Mouse (Mus musculus) liver, embryonic 16.5 days (tissue): ENCODE measurements at regions not wholly inside any gene's neighbourhood (a gene's known extent, or its start where the extent isn't known, plus 50 kb on each side); places are given as distances from the start of the nearest gene placed in this dataset.

Source experiments
- ATAC-seq: fragments of 200-750 bp; cut with Nextera tagmentation; 2 replicates; pipeline ENCODE4 v1.8.0; 2017; ENCODE audit warnings: low read depth, mild to moderate bottlenecking, moderate number of reproducible peaks, moderate library complexity
- H3K27ac ChIP-seq: fragments of 300-500 bp; sonication (generic); 2 replicates; pipeline ENCODE4 v1.5.1; 2014; ENCODE audit warnings: mild to moderate bottlenecking, low read length
- H3K27me3 ChIP-seq: fragments of 300-500 bp; sonication (generic); 2 replicates; pipeline ENCODE4 v1.6.1; 2014; ENCODE audit warnings: low read depth, low read length, mixed read lengths; ENCODE audit not compliant: control insufficient read depth, insufficient read depth
- H3K36me3 ChIP-seq: fragments of 300-500 bp; sonication (generic); 2 replicates; pipeline ENCODE4 v1.6.1; 2014; ENCODE audit warnings: mild to moderate bottlenecking; ENCODE audit not compliant: control insufficient read depth, insufficient read depth
- H3K4me1 ChIP-seq: fragments of 300-500 bp; sonication (generic); 2 replicates; pipeline ENCODE4 v1.6.1; 2014; ENCODE audit warnings: low read depth, low read length, mixed read lengths; ENCODE audit not compliant: control insufficient read depth
- H3K4me2 ChIP-seq: fragments of 300-500 bp; sonication (generic); 2 replicates; pipeline ENCODE4 v1.6.1; 2014; ENCODE audit warnings: low read depth, low read length, mixed read lengths
- H3K4me3 ChIP-seq: fragments of 300-500 bp; sonication (generic); 2 replicates; pipeline ENCODE4 v1.5.1; 2014; ENCODE audit warnings: low read depth, mild to moderate bottlenecking, low read length
- H3K9ac ChIP-seq: fragments of 300-500 bp; sonication (generic); 2 replicates; pipeline ENCODE4 v1.6.1; 2014; ENCODE audit warnings: low read depth, low read length
- H3K9me3 ChIP-seq: fragments of 300-500 bp; sonication (generic); replicated peaks from 2 replicates; pipeline ENCODE4 v1.6.1; 2016; ENCODE audit warnings: low read length; ENCODE audit not compliant: control insufficient read depth
- WGBS: fragments of 180-500 bp; shearing (Covaris S2); extraction: QIAGEN DNeasy Blood & Tissue Kit; methylation state at CpG from one replicate; pipeline ENCODE4 v1.1.7; 2014; ENCODE audit not compliant: insufficient replicate concordance; 5-methylcytosine and 5-hydroxymethylcytosine counted together

DNA sequence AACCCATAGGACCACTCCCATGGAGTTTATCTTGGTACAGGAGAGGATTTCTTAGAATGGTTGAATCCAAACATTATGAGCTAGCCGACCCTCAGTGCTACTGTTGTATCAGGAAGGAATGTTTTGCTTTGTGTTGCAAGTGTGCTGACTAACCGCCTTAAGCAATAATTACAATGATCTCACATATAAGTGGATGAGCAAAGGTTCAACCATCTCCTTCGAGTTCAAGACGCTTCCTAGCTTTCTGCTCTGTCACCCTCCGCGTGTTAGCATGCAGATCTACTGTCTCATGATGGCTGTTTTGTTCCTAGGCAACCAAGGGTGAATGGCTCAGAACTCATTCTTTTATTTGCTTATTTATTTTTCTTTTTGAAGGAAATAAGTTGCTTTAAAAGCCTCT lies 84.7 kb downstream of the Klf5 start:
- no peaks in the 10 kb centered on the region for H3K27me3 ChIP-seq
- H3K27ac ChIP-seq: no peak overlapping the region
- ATAC-seq: no peak
- no peak overlapping the region for H3K9ac ChIP-seq
- H3K4me3 ChIP-seq: no peak overlapping the region
- H3K4me2 ChIP-seq: no peak overlapping the region
- no peaks in the 10 kb centered on the region for H3K4me1 ChIP-seq
- no peaks in the 10 kb centered on the region for H3K36me3 ChIP-seq
- WGBS: 70% methylated on average over 6 of the region's 6 CpGs
- no peaks in the 10 kb centered on the region for H3K9me3 ChIP-seq

DNA sequence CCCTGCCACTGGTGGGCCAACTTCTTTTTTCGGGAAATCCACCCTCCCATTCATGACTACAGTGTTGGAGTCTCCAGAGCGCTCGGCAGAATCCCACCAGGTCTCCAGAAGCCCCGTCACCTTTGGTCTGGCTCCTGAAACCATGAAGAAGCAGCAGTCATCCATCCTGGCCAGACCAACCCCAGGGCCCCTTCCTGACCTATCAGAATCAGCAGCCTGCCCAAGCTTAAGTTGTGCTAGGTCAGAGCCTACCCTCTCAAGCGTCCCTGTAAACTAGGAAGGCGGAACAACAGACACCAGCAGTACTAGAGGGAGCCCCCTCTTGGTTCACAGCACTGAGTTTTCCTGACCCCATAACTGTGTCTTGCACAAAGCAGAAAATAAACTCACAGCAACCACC lies 89.1 kb downstream of the Klf5 start:
- Histone ChIP-seq H3K27ac (no peak overlapping the region), H3K9me3 (no peaks in the 10 kb centered on the region), H3K36me3 (no peaks in the 10 kb centered on the region), H3K9ac (no peak overlapping the region), H3K4me3 (no peak overlapping the region), H3K4me1 (no peaks in the 10 kb centered on the region), H3K27me3 (no peaks in the 10 kb centered on the region), H3K4me2 (no peak overlapping the region)
- 75% methylated on average over 6 of the region's 6 CpGs for WGBS
- no peak for ATAC-seq

DNA sequence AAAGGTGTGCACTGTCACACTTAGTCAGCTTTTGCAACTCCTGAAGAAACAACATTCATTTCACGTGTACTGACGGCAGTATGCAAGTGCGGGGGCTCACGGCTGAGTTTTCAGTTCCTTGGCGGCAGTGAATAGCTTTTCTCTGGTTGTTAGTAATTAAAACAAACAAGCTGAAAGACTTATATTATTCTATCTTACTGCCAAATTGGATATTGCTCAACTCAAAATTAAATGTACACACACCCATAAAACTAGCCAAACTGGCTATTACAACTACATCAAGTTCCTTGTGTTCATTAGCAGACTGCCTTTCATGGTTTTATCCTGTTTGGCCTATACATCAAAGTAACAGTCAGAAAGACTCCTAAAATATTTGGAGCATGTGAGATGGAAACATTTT lies 90.8 kb downstream of the Klf5 start:
- Histone ChIP-seq H3K4me3 (no peak overlapping the region), H3K9me3 (no peaks in the 10 kb centered on the region), H3K27ac (no peak overlapping the region), H3K36me3 (no peaks in the 10 kb centered on the region), H3K27me3 (no peaks in the 10 kb centered on the region), H3K4me1 (no peaks in the 10 kb centered on the region), H3K9ac (no peak overlapping the region), H3K4me2 (no peak overlapping the region)
- ATAC-seq: no peak
- WGBS: 76% methylated on average over 5 of the region's 5 CpGs

DNA sequence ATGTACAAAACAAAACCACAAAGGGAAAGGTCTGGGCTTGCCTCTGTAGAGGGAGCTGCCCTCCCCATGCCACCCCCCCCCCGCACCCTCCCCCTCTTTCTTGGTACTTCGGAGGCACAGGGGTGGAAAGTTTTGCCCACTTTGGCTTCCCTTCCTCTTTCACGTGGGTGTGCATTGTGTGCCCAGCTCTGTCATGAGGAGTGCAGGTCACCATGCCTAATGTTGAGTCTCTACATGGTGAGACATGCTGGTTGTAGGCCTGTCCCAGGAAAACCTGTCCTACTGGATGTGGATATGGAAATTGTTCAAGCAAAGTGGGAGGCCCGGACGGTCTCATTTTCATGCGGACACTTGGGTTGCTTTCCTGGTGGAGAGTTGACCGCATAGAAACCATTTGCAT lies 93.2 kb downstream of the Klf5 start:
- Histone ChIP-seq H3K4me2 (no peak overlapping the region), H3K36me3 (no peaks in the 10 kb centered on the region), H3K9ac (no peak overlapping the region), H3K4me3 (no peak overlapping the region), H3K27me3 (no peaks in the 10 kb centered on the region), H3K4me1 (no peaks in the 10 kb centered on the region), H3K27ac (no peak overlapping the region), H3K9me3 (no peaks in the 10 kb centered on the region)
- ATAC-seq: no peak
- 70% methylated on average over 7 of the region's 7 CpGs for WGBS

DNA sequence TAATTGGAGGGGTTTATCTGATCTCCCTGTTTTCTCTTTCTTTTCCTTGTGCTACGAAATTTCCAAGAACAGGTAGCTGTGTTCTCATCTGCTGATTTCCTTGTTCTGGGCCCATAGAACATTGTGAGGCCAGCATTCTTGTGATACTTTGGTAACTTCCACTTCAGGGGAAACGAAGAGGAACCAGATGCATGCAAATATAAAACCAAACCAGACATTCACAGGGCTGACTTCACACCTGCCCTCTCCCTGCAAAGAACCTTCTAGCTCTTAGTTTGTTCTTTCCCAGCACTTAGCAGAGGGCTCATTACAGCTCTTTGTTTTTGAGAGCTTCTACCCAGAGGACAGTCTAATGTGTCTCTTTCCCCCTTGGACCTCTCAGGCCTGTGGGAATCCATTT lies 94.3 kb downstream of the Klf5 start:
- H3K9me3 ChIP-seq: no peaks in the 10 kb centered on the region
- H3K27me3 ChIP-seq: no peaks in the 10 kb centered on the region
- ATAC-seq: no peak
- H3K36me3 ChIP-seq: no peaks in the 10 kb centered on the region
- H3K9ac ChIP-seq: no peak overlapping the region
- no peak overlapping the region for H3K4me2 ChIP-seq
- H3K27ac ChIP-seq: no peak overlapping the region
- WGBS: 42% methylated on average over 2 of the region's 2 CpGs
- H3K4me1 ChIP-seq: no peaks in the 10 kb centered on the region
- H3K4me3 ChIP-seq: no peak overlapping the region

DNA sequence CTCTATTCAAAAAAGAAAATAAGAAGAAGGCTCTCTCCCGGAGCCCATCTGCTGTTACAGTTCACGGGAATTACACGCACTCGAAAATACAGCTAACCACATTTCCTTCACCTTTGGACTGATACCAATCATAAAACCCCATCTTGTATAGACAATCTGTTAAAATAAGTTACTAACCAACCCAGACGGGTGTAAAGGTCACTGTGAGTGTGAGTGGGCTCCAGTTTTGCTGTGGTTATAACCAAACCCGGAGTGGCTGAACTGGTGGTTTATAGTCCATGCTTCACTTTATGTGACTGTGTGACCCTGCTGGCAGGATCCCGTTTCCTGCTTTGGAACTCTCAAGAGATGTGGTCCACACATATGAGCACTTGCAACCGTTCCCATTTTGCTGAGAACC lies 95.1 kb downstream of the Klf5 start:
- no peak overlapping the region for H3K4me2 ChIP-seq
- 59% methylated on average over 8 of the region's 8 CpGs for WGBS

DNA sequence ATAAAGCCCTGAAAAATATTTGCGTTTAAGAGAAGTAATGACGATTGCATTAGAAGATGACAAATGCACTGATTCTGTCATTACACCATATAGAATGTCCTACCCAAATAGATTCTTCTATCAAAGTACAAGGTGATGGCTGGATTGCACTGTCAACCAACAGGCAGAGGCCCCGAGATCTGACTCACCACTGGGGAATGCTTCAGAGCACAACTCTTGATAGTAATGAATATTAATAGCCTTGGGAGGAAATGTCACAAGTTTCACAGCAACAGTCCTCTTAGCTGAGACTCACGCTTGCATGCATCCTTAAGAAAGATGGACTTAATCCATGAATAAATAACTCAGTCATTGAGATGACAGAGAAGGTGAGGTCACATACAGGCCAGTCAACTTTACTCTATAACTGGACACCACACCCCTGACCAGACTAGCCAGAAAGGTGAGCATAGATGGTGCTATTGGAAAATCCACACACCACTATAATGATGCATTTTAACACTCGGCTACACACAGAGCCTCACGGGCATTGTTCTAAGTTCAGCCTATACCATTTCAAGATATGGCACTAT lies 104.8 kb downstream of the Klf5 start:
- no peak overlapping the region for H3K4me3 ChIP-seq
- no peak for ATAC-seq
- 68% methylated on average over 6 of the region's 6 CpGs for WGBS

More for the DNA sequence above, 95.1 kb downstream of the Klf5 start:
- H3K4me1 ChIP-seq: no peaks in the 10 kb centered on the region
- H3K27me3 ChIP-seq: no peaks in the 10 kb centered on the region
- H3K4me3 ChIP-seq: no peak overlapping the region
- no peaks in the 10 kb centered on the region for H3K9me3 ChIP-seq
- no peak for ATAC-seq
- no peak overlapping the region for H3K9ac ChIP-seq
- no peaks in the 10 kb centered on the region for H3K36me3 ChIP-seq
- H3K27ac ChIP-seq: no peak overlapping the region

DNA sequence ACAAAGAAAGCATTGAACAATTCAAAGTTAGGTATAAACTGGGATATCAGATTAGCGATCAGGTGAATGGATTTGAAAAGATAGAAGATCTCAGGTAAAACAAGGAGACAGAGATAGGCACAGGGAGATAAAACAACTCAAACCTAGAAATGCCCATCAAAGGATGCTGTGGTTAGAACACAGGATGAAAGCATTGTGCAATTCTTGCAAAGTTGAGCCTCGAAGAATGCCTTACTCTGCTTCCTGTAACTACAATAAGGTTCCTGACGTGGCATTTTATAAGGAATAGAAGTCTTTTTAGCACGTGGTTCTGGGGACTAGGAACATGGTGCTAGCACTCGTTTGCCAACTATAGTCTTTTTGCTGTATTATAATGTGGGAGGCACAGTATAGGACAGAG lies 106.7 kb downstream of the Klf5 start:
- Histone ChIP-seq H3K4me3 (no peak overlapping the region), H3K36me3 (no peaks in the 10 kb centered on the region), H3K4me2 (no peak overlapping the region), H3K4me1 (no peaks in the 10 kb centered on the region), H3K9me3 (no peaks in the 10 kb centered on the region), H3K27ac (no peak overlapping the region), H3K27me3 (no peaks in the 10 kb centered on the region), H3K9ac (no peak overlapping the region)
- no peak for ATAC-seq
- 36% methylated on average over 5 of the region's 5 CpGs for WGBS

More for the DNA sequence above, 104.8 kb downstream of the Klf5 start:
- H3K27ac ChIP-seq: no peak overlapping the region
- H3K4me2 ChIP-seq: no peak overlapping the region
- no peaks in the 10 kb centered on the region for H3K27me3 ChIP-seq
- H3K36me3 ChIP-seq: no peaks in the 10 kb centered on the region
- no peaks in the 10 kb centered on the region for H3K4me1 ChIP-seq
- H3K9ac ChIP-seq: no peak overlapping the region
- H3K9me3 ChIP-seq: no peaks in the 10 kb centered on the region

DNA sequence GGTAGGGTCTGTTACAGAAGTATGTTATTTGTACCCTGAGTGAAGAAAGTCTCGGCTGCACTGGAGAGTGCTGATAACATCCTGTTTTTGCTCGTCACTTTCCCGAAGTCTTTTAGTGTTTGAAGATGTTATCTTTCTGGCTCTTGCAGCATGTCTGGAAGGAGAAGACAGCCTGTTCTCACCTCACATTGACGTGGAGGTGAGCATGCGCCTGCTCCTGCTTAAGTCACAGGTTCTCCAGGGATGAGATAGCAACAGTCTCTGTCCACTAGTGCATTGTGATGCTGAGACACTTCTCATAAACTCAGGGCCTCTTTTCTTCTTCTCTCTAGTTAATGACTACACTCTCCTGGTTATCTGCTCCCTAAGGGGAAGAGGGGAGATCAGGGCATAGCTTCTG lies 113.3 kb downstream of the Klf5 start:
- WGBS: 22% methylated on average over 5 of the region's 5 CpGs
- no peaks in the 10 kb centered on the region for H3K9me3 ChIP-seq
- no peak overlapping the region for H3K27ac ChIP-seq
- no peak for ATAC-seq
- no peaks in the 10 kb centered on the region for H3K27me3 ChIP-seq
- H3K4me2 ChIP-seq: no peak overlapping the region
- no peak overlapping the region for H3K4me3 ChIP-seq
- H3K4me1 ChIP-seq: no peaks in the 10 kb centered on the region
- H3K36me3 ChIP-seq: no peaks in the 10 kb centered on the region
- no peak overlapping the region for H3K9ac ChIP-seq
